Comparison of ENCODE assay signal across 9 mouse cellular contexts in genomic region chr5:137682526-137682925, GRCm38 (mm10). TPM values are rescaled to one million over a fixed set of nuclear protein-coding genes. Genes with fewer than 3 reads are reported as not detected.
DNase-seq lines count a peak whose midpoint lies in the region; ATAC-seq and TF ChIP-seq lines count a peak whose summit lies in the region.
"Had no signal": no experiment of that assay in that cellular context is flagged by ENCODE, and none has a peak within 500 bp of the region (broad histone marks: within the 10 kb centered on the region; RNA-seq: fewer than 3 reads in every experiment).

No protein-coding gene starts in this region.

- no peak for TF ChIP-seq POLR2A in liver, adult 2 months (IDR thresholded peaks at IDR 0.05; ENCODE audit: extremely low read depth, insufficient read depth, low read length)

- peak overlapping the region; percentile 73 for H3K4me3 ChIP-seq in erythroblast, embryonic 14.5 days (replicated peaks)
- H3K4me3 ChIP-seq in liver, adult 2 months (ENCODE audit: insufficient read depth, low read depth, low read length) = no peak overlapping the region
- H3K4me3 ChIP-seq in hindbrain, embryonic 16.5 days (ENCODE audit: low read length) = no peak overlapping the region
- no peak overlapping the region for H3K4me3 ChIP-seq in midbrain, embryonic 16.5 days (ENCODE audit: low read depth, low read length)

- H3K79me2 ChIP-seq in liver, adult 2 months (ENCODE audit: control insufficient read depth, insufficient read depth, low read length) = peaks cover 27% of the 10 kb centered on the region; the same call in 1 of the 2 replicates

- peak overlapping the region; percentile 29; the same call in 1 of the 2 replicates for H3K4me2 ChIP-seq in hindbrain, embryonic 16.5 days (ENCODE audit: low read length)
- peak overlapping the region; percentile 23; the same call in 1 of the 2 replicates for H3K4me2 ChIP-seq in midbrain, embryonic 16.5 days (ENCODE audit: low read length)

- peaks cover 60% of the 10 kb centered on the region for H3K36me3 ChIP-seq in erythroblast, embryonic 14.5 days (ENCODE audit: control insufficient read depth)
- no peaks in the 10 kb centered on the region for H3K36me3 ChIP-seq in liver, adult 2 months (ENCODE audit: control insufficient read depth, insufficient read depth, low read length)
- H3K36me3 ChIP-seq in hindbrain, embryonic 16.5 days (ENCODE audit: control insufficient read depth, insufficient read depth, low read length) = no peaks in the 10 kb centered on the region
- no peaks in the 10 kb centered on the region for H3K36me3 ChIP-seq in midbrain, embryonic 16.5 days (ENCODE audit: control insufficient read depth, insufficient read depth, low read length)

- no peak for DNase-seq in liver, adult 2 months (ENCODE audit: extremely low read depth, low read depth, low spot score)
- DNase-seq in liver = no peak
- no peak for DNase-seq in gastrocnemius, postnatal 4 days (ENCODE audit: low spot score in 2 of 2)
- no peak for DNase-seq in B cell, adult 2 months
- DNase-seq: lung, adult 18-20 months had no signal

- no peaks in the 10 kb centered on the region for H3K27me3 ChIP-seq in erythroblast, embryonic 14.5 days (ENCODE audit: control insufficient read depth)
- no peaks in the 10 kb centered on the region for H3K27me3 ChIP-seq in liver, adult 2 months (ENCODE audit: control insufficient read depth, insufficient read depth, low read length)
- H3K27me3 ChIP-seq in hindbrain, embryonic 16.5 days (replicated peaks; ENCODE audit: control insufficient read depth, insufficient read depth, low read length) = no peaks in the 10 kb centered on the region
- H3K27me3 ChIP-seq in midbrain, embryonic 16.5 days (ENCODE audit: control insufficient read depth, insufficient read depth, low read depth, low read length) = no peaks in the 10 kb centered on the region; the same call in 1 of the 2 replicates

- no peaks in the 10 kb centered on the region for H3K9me3 ChIP-seq in erythroblast, embryonic 14.5 days (ENCODE audit: control insufficient read depth, low read length)
- no peaks in the 10 kb centered on the region for H3K9me3 ChIP-seq in hindbrain, embryonic 16.5 days (ENCODE audit: control insufficient read depth, low read length)
- no peaks in the 10 kb centered on the region for H3K9me3 ChIP-seq in midbrain, embryonic 16.5 days (replicated peaks; ENCODE audit: control insufficient read depth, low read length, poor library complexity, severe bottlenecking)

- ATAC-seq in erythroblast, adult 5-6 weeks (replicated peaks; ENCODE audit: low FRiP score, poor library complexity, severe bottlenecking) = no peak
- no peak for ATAC-seq in hindbrain, embryonic 16.5 days
- ATAC-seq in midbrain, embryonic 16.5 days = no peak

- H3K9ac ChIP-seq in liver, adult 2 months (ENCODE audit: low read depth, low read length) = no peak overlapping the region
- 0 out of 2 replicates have a peak overlapping the region, but pooled peaks have one; percentile 18 for H3K9ac ChIP-seq in hindbrain, embryonic 16.5 days (ENCODE audit: low read depth, low read length)
- H3K9ac ChIP-seq in midbrain, embryonic 16.5 days (ENCODE audit: low read depth, low read length) = 0 out of 2 replicates have a peak overlapping the region, but pooled peaks have one; percentile 6

- 79% methylated on average over 6 of the region's 6 CpGs for WGBS in liver, adult 2 months
- 66% methylated on average over 6 of the region's 6 CpGs for WGBS in hindbrain, embryonic 16.5 days
- WGBS in midbrain, embryonic 16.5 days = 77% methylated on average over 6 of the region's 6 CpGs

- H3K27ac ChIP-seq in liver, adult 2 months (replicated peaks; ENCODE audit: insufficient read depth, low read depth, low read length) = 0 out of 2 replicates have a peak overlapping the region, but pooled peaks have one; percentile 5
- H3K27ac ChIP-seq in hindbrain, embryonic 16.5 days (ENCODE audit: low read depth, low read length) = no peak overlapping the region
- no peak overlapping the region for H3K27ac ChIP-seq in midbrain, embryonic 16.5 days (ENCODE audit: low read length)

- H3K4me1 ChIP-seq in erythroblast, embryonic 14.5 days (ENCODE audit: control insufficient read depth) = peaks cover 79% of the 10 kb centered on the region
- peaks cover 18% of the 10 kb centered on the region for H3K4me1 ChIP-seq in liver, adult 2 months (ENCODE audit: control insufficient read depth, insufficient read depth, low read length)
- H3K4me1 ChIP-seq in hindbrain, embryonic 16.5 days (ENCODE audit: control insufficient read depth, insufficient read depth, low read depth, low read length) = peaks cover 17% of the 10 kb centered on the region
- peaks cover 21% of the 10 kb centered on the region for H3K4me1 ChIP-seq in midbrain, embryonic 16.5 days (ENCODE audit: control insufficient read depth, insufficient read depth, low read length)

- TF ChIP-seq CTCF in liver, adult 2 months (IDR thresholded peaks at IDR 0.05; ENCODE audit: low read depth, low read length) = no peak

RNA-seq across cellular contexts. Expression of gene Agfg2, which starts 2.0 kb away (rescaled TPM):
- 17.1 and 20.4 TPM in 2 replicates for polyA plus RNA-seq in erythroblast, embryonic 14.5 days (2012)
- total RNA-seq in erythroblast, adult 5-6 weeks (2015; ENCODE audit: low replicate concordance) = 9.6 and 12.1 TPM in 2 replicates
- total RNA-seq in erythroblast, adult 5-6 weeks (2017; ENCODE audit: low replicate concordance) = 20.5 and 24.5 TPM in 2 replicates
- total RNA-seq in liver, adult 2 months (2014; rRNA removed) = 14.8 and 22.1 TPM in 2 replicates
- 35.9 and 42.2 TPM in 2 replicates for polyA plus RNA-seq in liver, adult 2 months (2012; rRNA removed)
- 20.1 and 21.7 TPM in 2 replicates for polyA plus RNA-seq in hindbrain, embryonic 16.5 days (2015; fragmentation: Nextera tagmentation; extraction: Ambion mirVana)
- polyA plus RNA-seq in midbrain, embryonic 16.5 days (2015; fragmentation: Nextera tagmentation; extraction: Ambion mirVana) = 15.8 and 20.4 TPM in 2 replicates
- total RNA-seq in gastrocnemius, postnatal 4 days (2021) = 1 to 10 TPM; 7.8 to 7.9 TPM

RNA-seq across cellular contexts. Expression of gene Irs3, which starts 37.0 kb away (rescaled TPM):
- polyA plus RNA-seq in erythroblast, embryonic 14.5 days (2012) = 0.02 TPM in 1 of 2 replicates, not detected in the other
- not detected in 2 replicates for total RNA-seq in erythroblast, adult 5-6 weeks (2015; ENCODE audit: low replicate concordance)
- not detected in 2 replicates for total RNA-seq in erythroblast, adult 5-6 weeks (2017; ENCODE audit: low replicate concordance)
- total RNA-seq in liver, adult 2 months (2014; rRNA removed) = 0.07 TPM in 1 of 2 replicates, not detected in the other
- polyA plus RNA-seq in liver, adult 2 months (2012; rRNA removed) = 0.07 and 0.20 TPM in 2 replicates
- polyA plus RNA-seq in hindbrain, embryonic 16.5 days (2015; fragmentation: Nextera tagmentation; extraction: Ambion mirVana) = 0.11 and 0.16 TPM in 2 replicates
- 0.15 and 0.16 TPM in 2 replicates for polyA plus RNA-seq in midbrain, embryonic 16.5 days (2015; fragmentation: Nextera tagmentation; extraction: Ambion mirVana)
- total RNA-seq in gastrocnemius, postnatal 4 days (2021) = 1 to 10 TPM in 1 of 2 experiments, under 1 TPM in 1; 0.59 to 1.2 TPM

RNA-seq across cellular contexts. Expression of gene Sap25, which starts 41.4 kb away (rescaled TPM):
- 5.9 and 11.5 TPM in 2 replicates for polyA plus RNA-seq in erythroblast, embryonic 14.5 days (2012)
- 11.0 and 17.1 TPM in 2 replicates for total RNA-seq in erythroblast, adult 5-6 weeks (2015; ENCODE audit: low replicate concordance)
- total RNA-seq in erythroblast, adult 5-6 weeks (2017; ENCODE audit: low replicate concordance) = 3.1 and 4.8 TPM in 2 replicates
- 0.65 and 1.6 TPM in 2 replicates for total RNA-seq in liver, adult 2 months (2014; rRNA removed)
- 13.0 and 22.7 TPM in 2 replicates for polyA plus RNA-seq in liver, adult 2 months (2012; rRNA removed)
- polyA plus RNA-seq in hindbrain, embryonic 16.5 days (2015; fragmentation: Nextera tagmentation; extraction: Ambion mirVana) = 3.4 and 6.6 TPM in 2 replicates
- 5.9 and 6.7 TPM in 2 replicates for polyA plus RNA-seq in midbrain, embryonic 16.5 days (2015; fragmentation: Nextera tagmentation; extraction: Ambion mirVana)
- 1 to 10 TPM; 3.2 to 3.8 TPM for total RNA-seq in gastrocnemius, postnatal 4 days (2021)

RNA-seq across cellular contexts. Expression of gene Gm20605, which starts 53.6 kb away (rescaled TPM):
- polyA plus RNA-seq in erythroblast, embryonic 14.5 days (2012) = 3.8 and 3.9 TPM in 2 replicates
- total RNA-seq in erythroblast, adult 5-6 weeks (2015; ENCODE audit: low replicate concordance) = 1.9 and 6.3 TPM in 2 replicates
- total RNA-seq in erythroblast, adult 5-6 weeks (2017; ENCODE audit: low replicate concordance) = 0.94 and 4.7 TPM in 2 replicates
- 0.74 and 1.5 TPM in 2 replicates for total RNA-seq in liver, adult 2 months (2014; rRNA removed)
- 4.3 and 5.6 TPM in 2 replicates for polyA plus RNA-seq in liver, adult 2 months (2012; rRNA removed)
- 7.4 and 7.6 TPM in 2 replicates for polyA plus RNA-seq in hindbrain, embryonic 16.5 days (2015; fragmentation: Nextera tagmentation; extraction: Ambion mirVana)
- 8.2 and 9.2 TPM in 2 replicates for polyA plus RNA-seq in midbrain, embryonic 16.5 days (2015; fragmentation: Nextera tagmentation; extraction: Ambion mirVana)
- 10 to 100 TPM in 1 of 2 experiments, 1 to 10 TPM in 1; 8.6 to 11.0 TPM for total RNA-seq in gastrocnemius, postnatal 4 days (2021)

RNA-seq across cellular contexts. Expression of gene Lrch4, which starts 53.6 kb away (rescaled TPM):
- 6.3 and 7.1 TPM in 2 replicates for polyA plus RNA-seq in erythroblast, embryonic 14.5 days (2012)
- 9.0 and 27.2 TPM in 2 replicates for total RNA-seq in erythroblast, adult 5-6 weeks (2015; ENCODE audit: low replicate concordance)
- total RNA-seq in erythroblast, adult 5-6 weeks (2017; ENCODE audit: low replicate concordance) = 10.6 and 13.9 TPM in 2 replicates
- 0.74 and 1.1 TPM in 2 replicates for total RNA-seq in liver, adult 2 months (2014; rRNA removed)
- 10.7 and 15.0 TPM in 2 replicates for polyA plus RNA-seq in liver, adult 2 months (2012; rRNA removed)
- 14.9 and 21.6 TPM in 2 replicates for polyA plus RNA-seq in hindbrain, embryonic 16.5 days (2015; fragmentation: Nextera tagmentation; extraction: Ambion mirVana)
- 18.8 and 19.2 TPM in 2 replicates for polyA plus RNA-seq in midbrain, embryonic 16.5 days (2015; fragmentation: Nextera tagmentation; extraction: Ambion mirVana)
- 10 to 100 TPM; 19.2 to 23.0 TPM for total RNA-seq in gastrocnemius, postnatal 4 days (2021)
